Mouse (Mus musculus) cerebellum, adult 2 months (tissue): ENCODE results near the gene Etv1. TPM values are rescaled to one million over a fixed set of nuclear protein-coding genes. Genes with fewer than 3 reads are reported as not detected.

ENCODE experiments used
- DNase-seq, 2 experiments: peaks; one replicate each; pipeline ENCODE4 v3.0.0; 2021
- H3K27ac ChIP-seq: fragments of 200-500 bp; 2 replicates; pipeline ENCODE4 v1.5.1; 2012; ENCODE audit warnings: low read length, control low read depth, inconsistent platforms; ENCODE audit not compliant: insufficient read depth
- H3K27me3 ChIP-seq: fragments of 200-500 bp; 2 replicates; pipeline ENCODE4 v1.6.1; 2012; ENCODE audit warnings: inconsistent platforms, mild to moderate bottlenecking, low read length, moderate library complexity; ENCODE audit not compliant: control insufficient read depth, insufficient read depth
- H3K4me1 ChIP-seq: fragments of 200-500 bp; 2 replicates; pipeline ENCODE4 v1.6.1; 2011; ENCODE audit warnings: low read length; ENCODE audit not compliant: control insufficient read depth, insufficient read depth
- H3K4me3 ChIP-seq: fragments of 200-500 bp; replicated peaks from 2 replicates; pipeline ENCODE3; 2011; ENCODE audit warnings: mild to moderate bottlenecking, low read depth, low read length, control low read depth; ENCODE audit not compliant: insufficient read depth
- CTCF ChIP-seq: fragments of 200-500 bp; IDR thresholded peaks from 2 replicates; pipeline ENCODE4 v1.5.1; 2011; ENCODE audit warnings: low read depth, mild to moderate bottlenecking, control low read depth, low read length, moderate library complexity, borderline replicate concordance; ENCODE audit not compliant: insufficient read depth
- POLR2A ChIP-seq: fragments of 200-500 bp; IDR thresholded peaks from 2 replicates; pipeline ENCODE4 v1.6.1; 2011; ENCODE audit warnings: low read length, control low read depth, borderline replicate concordance; ENCODE audit not compliant: insufficient read depth
- WGBS: fragments of 180-500 bp; shearing (Covaris S2); methylation state at CpG from one replicate; pipeline ENCODE4 v1.1.7; 2018; 5-methylcytosine and 5-hydroxymethylcytosine counted together
- polyA plus RNA-seq: library from polyadenylated mRNA; depleted of rRNA; stranded (reverse); fragments of >200 nt; gene quantifications from 2 replicates; pipeline ENCODE4 v1.2.3, GENCODE M21; 2012; rRNA removed

Etv1 gene
- polyA plus RNA-seq = 134 and 167 TPM in 2 replicates

DNA sequence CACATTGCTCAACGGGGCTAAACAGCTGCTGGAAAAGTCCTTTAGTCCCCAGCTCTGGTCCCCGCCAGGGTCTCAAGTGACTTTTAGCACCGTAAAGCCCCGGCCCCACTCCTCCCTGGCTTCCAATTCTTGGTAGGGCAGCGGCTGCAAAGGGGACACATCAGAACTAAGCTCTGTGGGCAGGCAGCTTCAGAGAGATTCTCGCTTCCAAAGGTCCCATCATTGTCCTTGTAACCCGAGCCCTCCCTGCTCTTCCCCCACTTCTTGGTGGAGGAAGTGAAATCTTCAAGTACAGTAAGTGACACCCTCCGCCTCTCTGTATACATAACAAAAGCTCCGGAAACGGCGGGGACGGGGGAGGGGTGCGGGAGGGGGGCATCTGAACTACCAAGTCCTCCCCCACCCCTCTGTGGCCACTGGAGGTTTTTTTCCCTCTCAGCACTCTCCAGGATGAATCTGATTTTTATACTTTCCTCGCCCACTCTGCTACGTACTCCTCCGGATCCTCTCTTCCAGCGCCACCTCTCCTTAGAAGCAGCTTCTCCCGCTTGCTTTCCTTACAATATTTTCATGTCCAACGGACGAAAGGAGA, at the start of gene Etv1:
Gene Etv1, plus strand, starts transcription at position 195 of the 592 bp plus-strand sequence.
- under 1% methylated on average over 20 of the region's 20 CpGs for WGBS
- Histone ChIP-seq H3K27me3 (no peaks in the 10 kb centered on the region), H3K4me1 (no peaks in the 10 kb centered on the region), H3K27ac (peak within 1 kb of the TSS; percentile 94), H3K4me3 (peak within 1 kb of the TSS; percentile 95)
- TF ChIP-seq CTCF (no peak), POLR2A (no peak)
- DNase-seq = peak; percentile 57 to 70

- WGBS = 74% methylated on average over 3 of the region's 3 CpGs
- no peak overlapping the region for H3K27ac ChIP-seq
- H3K27me3 ChIP-seq = no peaks in the 10 kb centered on the region
- TF ChIP-seq CTCF (no peak), POLR2A (no peak)
- H3K4me3 ChIP-seq = no peak overlapping the region
- DNase-seq = no peak
- H3K4me1 ChIP-seq = no peaks in the 10 kb centered on the region
These were observed 49.5 kb upstream of the Etv1 start for GRCm38 (mm10) chr12:38729661-38730060.

- Histone ChIP-seq H3K27me3 (no peaks in the 10 kb centered on the region), H3K4me1 (no peaks in the 10 kb centered on the region), H3K4me3 (no peak overlapping the region), H3K27ac (no peak overlapping the region)
- no peak for DNase-seq
- TF ChIP-seq POLR2A (no peak), CTCF (no peak)
- 95% methylated on average over 2 of the region's 2 CpGs for WGBS
These were observed 48.4 kb upstream of the Etv1 start for GRCm38 (mm10) chr12:38730791-38731190.

- H3K27me3 ChIP-seq = no peaks in the 10 kb centered on the region
- no peak overlapping the region for H3K4me3 ChIP-seq
- TF ChIP-seq CTCF (no peak), POLR2A (no peak)
- DNase-seq = no peak
- WGBS = 55% methylated on average over 2 of the region's 2 CpGs
- no peak overlapping the region for H3K27ac ChIP-seq
- no peaks in the 10 kb centered on the region for H3K4me1 ChIP-seq
These were observed 19.9 kb upstream of the Etv1 start for GRCm38 (mm10) chr12:38759322-38759721.

GRCm38 (mm10) chr12:38777316-38777715, 1.9 kb upstream of the Etv1 start:
- Histone ChIP-seq H3K4me3 (no peak overlapping the region), H3K27ac (no peak overlapping the region), H3K27me3 (no peaks in the 10 kb centered on the region), H3K4me1 (no peaks in the 10 kb centered on the region)
- WGBS = 65% methylated on average over 7 of the region's 7 CpGs
- DNase-seq = no peak
- TF ChIP-seq POLR2A (no peak), CTCF (no peak)

DNA sequence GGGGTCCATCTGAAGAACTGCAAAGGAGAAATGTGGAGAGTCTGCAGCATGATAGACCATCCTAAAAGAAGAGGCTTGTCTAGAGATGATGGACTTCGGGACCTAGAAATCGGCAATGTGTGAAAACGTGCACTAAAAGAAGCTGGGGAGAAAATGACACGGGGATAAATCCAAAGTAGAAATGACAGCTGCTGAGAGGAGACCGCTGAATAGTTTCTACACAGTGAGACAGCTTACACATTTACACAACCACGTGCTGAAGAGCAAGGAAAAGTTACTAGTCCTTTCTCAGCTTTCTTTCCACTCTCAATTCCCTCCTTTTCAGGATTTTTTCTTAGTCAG, 1.3 kb upstream of the Etv1 start:
- 5% methylated on average over 6 of the region's 6 CpGs for WGBS
- no peak overlapping the region for H3K27ac ChIP-seq
- no peaks in the 10 kb centered on the region for H3K4me1 ChIP-seq
- TF ChIP-seq POLR2A (no peak), CTCF (no peak)
- no peak for DNase-seq
- H3K27me3 ChIP-seq = no peaks in the 10 kb centered on the region
- peak overlapping the region; percentile 95 for H3K4me3 ChIP-seq

GRCm38 (mm10) chr12:38778299-38779075, 693 bp upstream of the Etv1 start:
- DNase-seq = peak; percentile 90 to 95
- H3K27me3 ChIP-seq = no peaks in the 10 kb centered on the region
- no peak; the same call in 1 of the 2 replicates for TF ChIP-seq CTCF
- TF ChIP-seq POLR2A = peak; percentile 63; the same call in 1 of the 2 replicates

More at GRCm38 (mm10) chr12:38778299-38779075, 693 bp upstream of the Etv1 start:
- H3K27ac ChIP-seq = peak overlapping the region; percentile 58
- under 1% methylated on average over 37 of the region's 37 CpGs for WGBS
- no peaks in the 10 kb centered on the region for H3K4me1 ChIP-seq
- H3K4me3 ChIP-seq = peak overlapping the region; percentile 95
